Mouse (Mus musculus) hematopoietic stem cell, adult 5-6 weeks (primary cell): ENCODE data around the gene Dpm2. TPM values are rescaled to one million over a fixed set of nuclear protein-coding genes. Genes with fewer than 3 reads are reported as not detected.

Experiments
- ATAC-seq, 2 experiments: fragments of 125-278 bp in 1 of 2; replicated peaks in 1 of 2; 2 replicates each; pipeline ENCODE4 v1.8.0; 2016 to 2017; ENCODE audit warnings: inconsistent platforms in 2 of 2, mild to moderate bottlenecking in 2 of 2, moderate number of reproducible peaks in 2 of 2, low read depth in 1 of 2, moderate TSS enrichment in 1 of 2; ENCODE audit not compliant: low FRiP score in 2 of 2, poor library complexity in 2 of 2, severe bottlenecking in 2 of 2, insufficient read depth in 1 of 2, low TSS enrichment in 1 of 2
- total RNA-seq: library from RNA; stranded (forward); fragments of 172-1452, 232-1000 nt; gene quantifications from 2 replicates; pipeline ENCODE4 v1.2.3, GENCODE M21; 2017

Dpm2 gene
- total RNA-seq, 1 experiment from 2014 or later = 43.0 TPM

- ATAC-seq = no peak
Observed at GRCm38 (mm10) chr2:32598506-32598905, 27.8 kb downstream of the Dpm2 start.

- no peak for ATAC-seq
Observed at GRCm38 (mm10) chr2:32599409-32599808, 28.8 kb downstream of the Dpm2 start, which contains the start of gene St6galnac6. Gene St6galnac6, plus strand, starts transcription at chr2:32599709.

GRCm38 (mm10) chr2:32601417-32602065 is 30.9 kb downstream of the Dpm2 start:
- ATAC-seq = peak in 1 of 2 experiments; percentile 37; a peak in 1 of 4 replicates

GRCm38 (mm10) chr2:32602600-32603054 is 32.0 kb downstream of the Dpm2 start:
- peak; percentile 66 to 74 for ATAC-seq

GRCm38 (mm10) chr2:32604631-32605030 is 34.0 kb downstream of the Dpm2 start:
- ATAC-seq = no peak

GRCm38 (mm10) chr2:32606161-32607142 is 35.8 kb downstream of the Dpm2 start:
- ATAC-seq = peak; percentile 43 to 44; a peak in 1 of 4 replicates

- 0 out of 4 replicates have a peak, but pooled peaks of 1 of the 2 experiments have one; percentile 13 for ATAC-seq
Observed at GRCm38 (mm10) chr2:32607262-32607947, 36.7 kb downstream of the Dpm2 start.

GRCm38 (mm10) chr2:32608141-32608777 is 37.6 kb downstream of the Dpm2 start:
- ATAC-seq = peak; percentile 53 to 71

- ATAC-seq = no peak; a peak in 1 of 4 replicates
Observed at GRCm38 (mm10) chr2:32608778-32609435, 38.2 kb downstream of the Dpm2 start.

GRCm38 (mm10) chr2:32610610-32611229 is 40.1 kb downstream of the Dpm2 start:
- ATAC-seq = 0 out of 4 replicates have a peak, but pooled peaks have one; percentile 27 to 28

- ATAC-seq = no peak
Observed at GRCm38 (mm10) chr2:32612274-32612673, 41.6 kb downstream of the Dpm2 start.

- no peak for ATAC-seq
Observed at GRCm38 (mm10) chr2:32617109-32617508, 46.5 kb downstream of the Dpm2 start.

GRCm38 (mm10) chr2:32617601-32618000 is 46.9 kb downstream of the Dpm2 start:
- no peak for ATAC-seq

GRCm38 (mm10) chr2:32618051-32618450 is 47.4 kb downstream of the Dpm2 start:
- ATAC-seq = no peak

- ATAC-seq = no peak
Observed at GRCm38 (mm10) chr2:32620682-32621516, 50.2 kb downstream of the Dpm2 start.
